Mouse (Mus musculus): ENCODE data around the gene Lama1.

DNA sequence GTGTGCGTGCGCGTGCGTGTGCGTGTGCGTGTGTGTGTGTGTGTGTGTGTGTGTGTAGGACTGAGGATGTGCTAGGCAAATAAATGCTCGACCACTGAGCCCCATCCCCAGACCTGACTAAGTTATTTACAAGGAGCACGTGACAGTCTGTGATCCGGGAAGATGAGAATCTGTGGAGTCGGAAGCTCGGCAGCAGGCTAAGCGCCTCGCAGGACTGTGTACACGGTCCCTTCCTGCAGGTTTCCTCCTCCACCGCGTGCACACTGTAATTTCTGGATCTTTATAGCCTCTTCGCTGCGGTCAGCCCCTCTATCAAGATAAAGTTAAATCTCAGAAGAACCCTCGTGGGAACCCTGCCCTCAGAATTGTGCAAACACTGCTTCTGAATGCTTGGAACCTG is 18.4 kb downstream of the Lama1 start:
- no peak for TF ChIP-seq CTCF (IDR thresholded peaks at IDR 0.05; ENCODE audit: low read depth, low read length)
- TF ChIP-seq POLR2A (IDR thresholded peaks at IDR 0.05; ENCODE audit: insufficient read depth, low read length), result no peak
- TF ChIP-seq EP300 (IDR thresholded peaks at IDR 0.05; ENCODE audit: insufficient read depth, low read depth, low read length), result no peak
